Mouse (Mus musculus): ENCODE data around the gene Slc27a5. TPM values are rescaled to one million over a fixed set of nuclear protein-coding genes. Genes with fewer than 3 reads are reported as not detected.

The Slc27a5 gene
- total and polyA plus RNA-seq, 3 experiments, result 0.13 TPM; not detected in 2

DNA sequence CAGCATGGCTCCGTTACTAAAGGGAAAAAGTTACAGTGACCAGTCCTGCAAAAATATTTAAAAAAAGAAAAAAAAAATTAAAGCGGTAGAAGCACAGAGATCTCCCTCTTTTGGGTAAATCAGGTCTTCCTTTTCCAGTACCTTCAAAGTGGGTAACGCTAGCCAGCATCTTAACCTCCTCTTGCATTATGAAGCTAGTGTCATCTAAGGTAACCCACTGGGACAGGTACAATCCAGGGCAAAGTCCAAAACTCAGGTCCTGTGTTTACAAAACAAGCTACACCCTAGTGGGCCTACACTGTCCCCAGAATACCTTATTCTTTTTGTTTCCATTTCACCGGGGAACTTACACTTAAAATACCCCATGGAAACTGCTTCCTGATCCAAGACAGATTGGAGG is 15.7 kb upstream of the Slc27a5 start:
- Histone ChIP-seq H3K36me3 (ENCODE audit: control insufficient read depth in 1 of 2, insufficient read depth in 2 of 2, low read length in 2 of 2) (no peaks in the 10 kb centered on the region; a peak in 1 of 4 replicates), H3K4me3 (ENCODE audit: control insufficient read depth in 1 of 2, insufficient read depth in 1 of 2, low read depth in 2 of 2, low read length in 2 of 2) (no peak overlapping the region), H3K9me3 (replicated peaks; ENCODE audit: insufficient read depth, low read length) (no peaks in the 10 kb centered on the region), H3K79me2 (ENCODE audit: control insufficient read depth, insufficient read depth, low read length, poor library complexity) (peaks cover 9% of the 10 kb centered on the region), H3K27me3 (ENCODE audit: control insufficient read depth in 1 of 2, insufficient read depth in 2 of 2, low read length in 2 of 2) (peaks cover 5 to 9% of the 10 kb centered on the region in 2 experiments), H3K4me1 (ENCODE audit: control insufficient read depth in 1 of 2, insufficient read depth in 2 of 2, low read length in 2 of 2) (peaks cover 0 to 11% of the 10 kb centered on the region in 2 experiments; a peak in 3 of 4 replicates), H3K9ac (ENCODE audit: control insufficient read depth, low read depth, low read length, poor library complexity, severe bottlenecking) (no peak overlapping the region), H3K27ac (ENCODE audit: control insufficient read depth, low read depth, low read length) (no peak overlapping the region)
- DNase-seq (ENCODE audit: low read depth, low spot score), result no peak
- TF ChIP-seq CHD2 (IDR thresholded peaks at IDR 0.05; ENCODE audit: low read length) (no peak), NRF1 (IDR thresholded peaks at IDR 0.05; ENCODE audit: insufficient read depth, low read depth, low read length, poor library complexity, severe bottlenecking) (no peak), USF1 (IDR thresholded peaks at IDR 0.05; ENCODE audit: low read depth, low read length) (no peak), MXI1 (IDR thresholded peaks at IDR 0.05; ENCODE audit: low read depth, low read length) (no peak), MYB (IDR thresholded peaks at IDR 0.05; ENCODE audit: low read depth, low read length) (no peak), UBTF (IDR thresholded peaks at IDR 0.05; ENCODE audit: borderline replicate concordance, insufficient read depth, low read depth, low read length) (no peak), POLR2AphosphoS2 (IDR thresholded peaks at IDR 0.05; ENCODE audit: low read length) (no peak), ZKSCAN1 (IDR thresholded peaks at IDR 0.05; ENCODE audit: low read depth, low read length) (no peak), ETS1 (IDR thresholded peaks at IDR 0.05; ENCODE audit: low read depth, low read length) (no peak), POLR2A (IDR thresholded peaks at IDR 0.05; ENCODE audit: control insufficient read depth in 1 of 2, insufficient read depth in 1 of 2, low read depth in 1 of 2, low read length in 2 of 2, poor library complexity in 1 of 2) (no peak), MAZ (IDR thresholded peaks at IDR 0.05; ENCODE audit: low read depth, low read length) (no peak), RCOR1 (IDR thresholded peaks at IDR 0.05; ENCODE audit: low read depth, low read length) (no peak), E2F4 (IDR thresholded peaks at IDR 0.05; ENCODE audit: borderline replicate concordance, low read depth, low read length) (no peak), CHD1 (IDR thresholded peaks at IDR 0.05; ENCODE audit: low read depth, low read length) (no peak), KAT2A (conservative IDR thresholded peaks at IDR 0.05; ENCODE audit: low read depth, low read length) (no peak), ZC3H11A (IDR thresholded peaks at IDR 0.05; ENCODE audit: low read depth, low read length) (no peak)

DNA sequence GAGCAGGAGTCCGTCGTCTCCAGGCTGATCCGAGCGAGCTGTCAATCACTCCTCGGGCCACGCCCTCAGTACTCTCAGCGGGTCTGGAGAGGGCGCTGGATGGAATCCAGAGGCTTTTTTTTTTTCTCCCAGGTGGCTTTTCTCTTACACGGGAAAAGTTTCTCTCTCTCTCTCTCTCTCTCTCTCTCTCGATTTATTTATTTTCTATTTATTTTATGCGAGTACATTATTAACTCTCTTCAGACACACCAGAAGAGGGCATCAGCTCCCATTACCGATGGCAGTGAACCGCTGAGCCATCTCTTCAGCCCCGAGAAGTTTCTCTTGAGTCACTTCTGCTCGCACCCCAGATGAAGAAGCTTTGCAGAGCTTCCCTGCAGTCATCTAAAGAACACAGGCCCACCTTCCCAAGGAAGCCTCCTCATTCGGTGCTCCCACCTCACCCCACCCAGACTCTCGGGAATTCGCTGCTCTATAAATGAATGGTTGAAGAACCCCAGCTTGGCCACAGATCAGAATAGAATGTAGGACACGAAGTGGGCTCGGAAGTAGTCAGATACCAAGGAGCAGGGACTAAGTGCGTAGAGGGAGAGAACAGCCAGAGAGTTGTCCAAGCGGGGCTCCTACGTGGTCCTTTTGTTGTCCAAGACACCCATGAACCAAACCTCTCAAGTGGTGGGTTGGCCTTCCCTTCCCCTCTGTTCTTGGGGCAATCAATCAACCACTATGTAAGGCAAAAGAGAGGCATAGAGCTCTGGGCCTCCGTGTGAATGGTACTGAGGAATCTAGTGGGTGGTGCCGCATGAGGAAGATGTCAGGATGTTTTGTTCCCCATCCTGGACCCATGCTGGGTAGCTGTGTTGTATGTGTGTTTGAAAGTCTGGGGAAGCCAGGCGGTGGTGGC is 12.3 kb upstream of the Slc27a5 start, which contains the start of gene Zbtb45:
Gene Zbtb45 (minus strand): TSS at position 30 of the 904 bp plus-strand sequence.
- H3K9ac ChIP-seq (ENCODE audit: control insufficient read depth, low read depth, low read length, poor library complexity, severe bottlenecking), result peak within 1 kb of the TSS; percentile 92

More for the DNA sequence above, 12.3 kb upstream of the Slc27a5 start, which contains the start of gene Zbtb45:
- Histone ChIP-seq H3K4me1 (ENCODE audit: control insufficient read depth in 1 of 2, insufficient read depth in 2 of 2, low read length in 2 of 2) (peaks cover 0 to 15% of the 10 kb centered on the region in 2 experiments; a peak in 3 of 4 replicates), H3K36me3 (ENCODE audit: control insufficient read depth in 1 of 2, insufficient read depth in 2 of 2, low read length in 2 of 2) (no peaks in the 10 kb centered on the region; a peak in 1 of 4 replicates), H3K79me2 (ENCODE audit: control insufficient read depth, insufficient read depth, low read length, poor library complexity) (peaks cover 20% of the 10 kb centered on the region), H3K9me3 (replicated peaks; ENCODE audit: insufficient read depth, low read length) (no peaks in the 10 kb centered on the region), H3K4me3 (ENCODE audit: control insufficient read depth in 1 of 2, insufficient read depth in 1 of 2, low read depth in 2 of 2, low read length in 2 of 2) (peak within 1 kb of the TSS; percentile 65 to 88), H3K27ac (ENCODE audit: control insufficient read depth, low read depth, low read length) (peak within 1 kb of the TSS; percentile 93), H3K27me3 (ENCODE audit: control insufficient read depth in 1 of 2, insufficient read depth in 2 of 2, low read length in 2 of 2) (no peaks in the 10 kb centered on the region)
- DNase-seq (ENCODE audit: low read depth, low spot score), result peak; percentile 64
- no peak for TF ChIP-seq EP300 (IDR thresholded peaks at IDR 0.05; ENCODE audit: low read depth in 1 of 2, low read length in 2 of 2)
- no peak for TF ChIP-seq HCFC1 (IDR thresholded peaks at IDR 0.05; ENCODE audit: low read depth, low read length)
- no peak for TF ChIP-seq GABPA (IDR thresholded peaks at IDR 0.05; ENCODE audit: low read depth, low read length)
- TF ChIP-seq CTCF (IDR thresholded peaks at IDR 0.05 in 2 of 3, conservative IDR thresholded peaks at IDR 0.05 in 1 of 3; ENCODE audit: control insufficient read depth in 1 of 3, insufficient read depth in 1 of 3, low read depth in 2 of 3, low read length in 3 of 3, poor library complexity in 1 of 3, severe bottlenecking in 1 of 3), result peak in 2 of 3 experiments; percentile 8 to 23; a peak in 1 of 6 replicates
- TF ChIP-seq CHD1 (IDR thresholded peaks at IDR 0.05; ENCODE audit: low read depth, low read length), result no peak
- no peak for TF ChIP-seq GATA1 (IDR thresholded peaks at IDR 0.05; ENCODE audit: low read depth, low read length)
- peak; percentile 50; the same call in 1 of the 2 replicates for TF ChIP-seq TBP (IDR thresholded peaks at IDR 0.05; ENCODE audit: low read depth, low read length)
- TF ChIP-seq ZNF384 (IDR thresholded peaks at IDR 0.05; ENCODE audit: low read depth, low read length), result peak; percentile 94
- peak; percentile 24; the same call in 1 of the 2 replicates for TF ChIP-seq MXI1 (IDR thresholded peaks at IDR 0.05; ENCODE audit: low read depth, low read length)
- no peak; the same call in 1 of the 2 replicates for TF ChIP-seq TCF12 (IDR thresholded peaks at IDR 0.05; ENCODE audit: low read depth, low read length)
- peak; percentile 12 for TF ChIP-seq SIN3A (IDR thresholded peaks at IDR 0.05; ENCODE audit: low read length)
- TF ChIP-seq JUND (IDR thresholded peaks at IDR 0.05; ENCODE audit: low read depth, low read length), result peak; percentile 66; the same call in 1 of the 2 replicates

All from MEL (cell line).